Mouse (Mus musculus): Measurements from ENCODE around the gene Lsr. TPM values are rescaled to one million over a fixed set of nuclear protein-coding genes. Genes with fewer than 3 reads are reported as not detected.
"Not testable (repeated sequence)": the region's sequence is repeated elsewhere in the genome, so short reads cannot be mapped to it uniquely, and the experiment has no call there.

The Lsr gene
- polyA plus RNA-seq, 1 experiment = 7.5 TPM

DNA sequence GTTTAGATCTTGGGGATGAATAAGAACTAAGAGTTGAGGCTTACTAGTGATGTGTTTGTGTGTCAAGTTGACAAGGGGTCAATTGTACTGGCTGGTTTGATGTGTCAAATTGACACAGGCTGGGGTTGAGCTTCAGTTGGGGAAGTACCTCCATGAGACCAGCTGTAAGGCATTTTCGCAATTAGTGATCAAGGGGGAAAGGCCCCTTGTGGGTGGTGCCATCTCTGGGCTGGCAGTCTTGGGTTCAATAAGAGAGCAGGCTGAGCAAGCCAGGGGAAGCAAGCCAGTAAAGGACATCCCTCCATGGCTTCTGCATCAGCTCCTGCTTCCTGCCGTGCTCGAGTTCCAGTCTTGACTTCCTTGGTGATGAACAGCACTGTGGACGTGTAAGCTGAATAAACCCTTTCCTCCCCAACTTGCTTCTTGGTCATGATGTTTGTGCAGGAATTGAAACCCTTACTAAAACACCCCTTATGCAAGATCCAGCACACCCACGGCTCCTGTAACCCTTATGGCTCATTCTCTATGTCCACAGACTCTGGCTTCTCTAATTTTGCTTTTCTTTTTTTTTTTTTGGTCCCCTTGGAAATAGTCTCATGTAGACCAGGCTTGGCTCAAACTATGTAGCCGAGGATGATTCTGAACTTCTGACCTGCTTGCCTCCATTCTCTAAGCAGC is 37.7 kb downstream of the Lsr start:
- H3K27me3 ChIP-seq (ENCODE audit: control insufficient read depth, insufficient read depth, low read length); H3K36me3 ChIP-seq (ENCODE audit: control insufficient read depth, insufficient read depth, low read length); H3K4me1 ChIP-seq (ENCODE audit: control insufficient read depth, insufficient read depth, insufficient read length); H3K27ac ChIP-seq (ENCODE audit: insufficient read depth, low read length); H3K4me3 ChIP-seq (ENCODE audit: extremely low read depth, insufficient read depth, insufficient read length); DNase-seq (ENCODE audit: low read depth in 1 of 2, low spot score in 2 of 2): not testable (repeated sequence)
- WGBS = 54% methylated on average over 6 of the region's 6 CpGs

DNA sequence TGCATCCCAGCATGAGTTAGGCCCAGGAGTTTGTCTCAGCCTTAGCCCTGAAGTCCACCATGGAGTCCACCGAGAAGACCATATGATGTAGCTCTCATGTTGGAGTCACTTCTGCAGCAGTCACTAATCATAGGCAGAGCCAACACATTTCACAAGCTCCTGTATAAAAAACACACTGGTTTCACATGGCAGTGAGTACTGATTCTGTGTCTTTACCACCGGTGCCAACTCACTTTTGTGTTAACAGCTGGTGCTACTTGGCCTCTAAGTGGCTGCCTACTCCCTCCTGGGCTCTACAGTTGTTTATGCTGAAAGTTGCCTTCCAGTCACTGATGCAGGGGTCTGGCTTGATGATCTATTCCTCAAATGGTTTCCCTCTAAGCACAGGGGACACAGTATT is 48.7 kb downstream of the Lsr start, which contains the start of gene Hamp2:
Hamp2 (minus strand) TSS at position 101 of the 400 bp plus-strand sequence.
- not testable (repeated sequence) for H3K4me3 ChIP-seq (ENCODE audit: extremely low read depth, insufficient read depth, insufficient read length); DNase-seq (ENCODE audit: low read depth in 1 of 2, low spot score in 2 of 2); H3K27me3 ChIP-seq (ENCODE audit: control insufficient read depth, insufficient read depth, low read length); H3K4me1 ChIP-seq (ENCODE audit: control insufficient read depth, insufficient read depth, insufficient read length); H3K36me3 ChIP-seq (ENCODE audit: control insufficient read depth, insufficient read depth, low read length); H3K27ac ChIP-seq (ENCODE audit: insufficient read depth, low read length)
- 89% methylated on average over 2 of the region's 2 CpGs for WGBS

DNA sequence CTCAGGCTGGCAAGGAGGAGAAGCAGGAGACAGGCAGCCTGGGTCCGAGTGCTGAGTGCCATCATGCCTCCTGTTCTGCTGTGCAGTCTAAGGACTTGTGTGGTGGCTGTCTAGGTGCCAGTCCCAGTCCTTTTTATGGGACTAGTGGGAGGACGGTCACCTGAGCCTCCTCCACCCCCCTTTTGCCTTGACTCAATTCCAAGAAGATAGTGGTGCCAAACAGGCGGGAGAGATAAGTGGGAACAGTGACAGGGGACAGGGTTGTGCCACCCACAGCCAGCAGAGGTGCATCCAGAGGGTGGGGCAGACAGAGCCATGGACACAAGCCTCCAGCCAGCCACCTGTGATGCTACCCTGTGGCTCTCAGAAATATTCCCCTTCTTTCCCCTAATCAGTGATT is 49.2 kb downstream of the Lsr start:
- TF ChIP-seq CTCF (IDR thresholded peaks at IDR 0.05; ENCODE audit: extremely low read depth, insufficient read depth, insufficient read length, insufficient replicate concordance) = no peak
- no peak for TF ChIP-seq POLR2A (IDR thresholded peaks at IDR 0.05; ENCODE audit: low read depth, low read length)
- 61% methylated on average over 3 of the region's 3 CpGs for WGBS

DNA sequence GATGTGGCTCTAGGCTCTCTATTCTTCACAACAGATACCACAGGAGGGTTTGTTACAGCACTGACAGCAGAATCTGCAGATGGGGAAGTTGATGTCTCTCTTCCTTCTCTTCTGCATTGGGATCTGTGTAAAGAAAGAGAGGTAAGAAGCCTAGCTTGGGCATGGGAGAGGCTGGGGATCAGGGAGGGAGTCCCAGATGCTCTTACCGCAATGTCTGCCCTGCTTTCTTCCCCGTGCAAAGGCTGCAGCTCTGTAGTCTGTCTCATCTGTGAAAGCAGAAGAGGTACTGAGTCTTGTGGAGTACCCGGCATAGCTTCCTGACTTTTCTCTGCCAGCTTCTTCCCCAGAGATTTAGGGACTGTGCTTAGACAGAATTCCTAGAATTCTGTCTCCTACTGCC is 50.8 kb downstream of the Lsr start:
- H3K27ac ChIP-seq (ENCODE audit: insufficient read depth, low read length); H3K36me3 ChIP-seq (ENCODE audit: control insufficient read depth, insufficient read depth, low read length); H3K27me3 ChIP-seq (ENCODE audit: control insufficient read depth, insufficient read depth, low read length); H3K4me1 ChIP-seq (ENCODE audit: control insufficient read depth, insufficient read depth, insufficient read length); DNase-seq (ENCODE audit: low read depth in 1 of 2, low spot score in 2 of 2); H3K4me3 ChIP-seq (ENCODE audit: extremely low read depth, insufficient read depth, insufficient read length): not testable (repeated sequence)
- WGBS = 32% methylated on average over 3 of the region's 3 CpGs

More for the DNA sequence above, 49.2 kb downstream of the Lsr start:
- Histone ChIP-seq H3K27ac (ENCODE audit: insufficient read depth, low read length) (no peak overlapping the region), H3K36me3 (ENCODE audit: control insufficient read depth, insufficient read depth, low read length) (no peaks in the 10 kb centered on the region), H3K4me3 (ENCODE audit: extremely low read depth, insufficient read depth, insufficient read length) (no peak overlapping the region), H3K27me3 (ENCODE audit: control insufficient read depth, insufficient read depth, low read length) (no peaks in the 10 kb centered on the region), H3K4me1 (ENCODE audit: control insufficient read depth, insufficient read depth, insufficient read length) (no peaks in the 10 kb centered on the region)
- no peak for DNase-seq (ENCODE audit: low read depth in 1 of 2, low spot score in 2 of 2)

DNA sequence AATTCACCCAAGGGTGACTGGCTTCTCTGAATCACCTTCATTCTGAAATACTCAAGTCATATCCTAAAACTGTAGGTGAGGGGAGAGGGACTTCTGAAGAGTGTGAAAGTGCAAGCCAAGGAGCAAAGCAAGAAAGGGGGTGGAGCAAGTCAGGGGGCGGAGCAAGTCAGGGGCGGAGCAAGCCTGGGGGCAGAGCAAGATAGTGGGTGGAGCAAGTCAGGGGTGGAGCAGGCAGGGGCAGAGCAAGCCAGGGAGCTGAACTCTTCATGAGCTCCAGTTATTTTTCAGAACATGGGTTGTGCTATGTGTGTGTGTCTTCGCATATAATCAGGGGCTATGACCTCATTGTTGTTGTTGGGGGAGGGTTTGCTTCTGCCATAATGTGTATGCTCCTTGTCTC is 53.0 kb downstream of the Lsr start:
- WGBS = 63% methylated on average over 3 of the region's 3 CpGs
- Histone ChIP-seq H3K27me3 (ENCODE audit: control insufficient read depth, insufficient read depth, low read length) (no peaks in the 10 kb centered on the region), H3K4me1 (ENCODE audit: control insufficient read depth, insufficient read depth, insufficient read length) (no peaks in the 10 kb centered on the region; the same call in 1 of the 2 replicates), H3K27ac (ENCODE audit: insufficient read depth, low read length) (no peak overlapping the region), H3K4me3 (ENCODE audit: extremely low read depth, insufficient read depth, insufficient read length) (no peak overlapping the region), H3K36me3 (ENCODE audit: control insufficient read depth, insufficient read depth, low read length) (no peaks in the 10 kb centered on the region)
- no peak for DNase-seq (ENCODE audit: low read depth in 1 of 2, low spot score in 2 of 2)
- TF ChIP-seq CTCF (IDR thresholded peaks at IDR 0.05; ENCODE audit: extremely low read depth, insufficient read depth, insufficient read length, insufficient replicate concordance) (no peak), POLR2A (IDR thresholded peaks at IDR 0.05; ENCODE audit: low read depth, low read length) (no peak)

DNA sequence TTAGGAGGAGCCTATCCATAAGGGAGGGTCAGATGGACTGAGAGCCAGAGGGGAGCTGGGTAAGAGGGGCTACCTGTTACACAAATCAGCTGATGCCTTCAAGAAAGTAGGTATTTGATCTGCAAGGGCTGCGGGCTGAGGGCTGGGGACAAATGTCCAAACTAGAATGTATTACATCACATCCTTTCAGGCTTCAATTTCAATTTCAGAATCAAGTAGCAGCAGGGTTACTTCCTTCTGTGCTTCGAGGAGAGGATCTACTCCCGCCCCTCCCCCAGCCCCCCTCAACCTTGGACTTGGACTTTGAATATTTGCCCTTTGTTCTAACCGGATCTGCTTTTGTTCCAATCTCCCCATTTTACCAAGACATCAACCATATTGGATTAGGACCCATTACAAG is 56.0 kb downstream of the Lsr start:
- DNase-seq (ENCODE audit: low read depth in 1 of 2, low spot score in 2 of 2) = no peak
- WGBS = 20% methylated on average over 4 of the region's 4 CpGs
- no peaks in the 10 kb centered on the region for H3K36me3 ChIP-seq (ENCODE audit: control insufficient read depth, insufficient read depth, low read length)
- no peak overlapping the region for H3K4me3 ChIP-seq (ENCODE audit: extremely low read depth, insufficient read depth, insufficient read length)
- TF ChIP-seq CTCF (IDR thresholded peaks at IDR 0.05; ENCODE audit: extremely low read depth, insufficient read depth, insufficient read length, insufficient replicate concordance) (no peak), POLR2A (IDR thresholded peaks at IDR 0.05; ENCODE audit: low read depth, low read length) (no peak)
- no peaks in the 10 kb centered on the region for H3K27me3 ChIP-seq (ENCODE audit: control insufficient read depth, insufficient read depth, low read length)
- H3K27ac ChIP-seq (ENCODE audit: insufficient read depth, low read length) = no peak overlapping the region
- H3K4me1 ChIP-seq (ENCODE audit: control insufficient read depth, insufficient read depth, insufficient read length) = no peaks in the 10 kb centered on the region; the same call in 1 of the 2 replicates

DNA sequence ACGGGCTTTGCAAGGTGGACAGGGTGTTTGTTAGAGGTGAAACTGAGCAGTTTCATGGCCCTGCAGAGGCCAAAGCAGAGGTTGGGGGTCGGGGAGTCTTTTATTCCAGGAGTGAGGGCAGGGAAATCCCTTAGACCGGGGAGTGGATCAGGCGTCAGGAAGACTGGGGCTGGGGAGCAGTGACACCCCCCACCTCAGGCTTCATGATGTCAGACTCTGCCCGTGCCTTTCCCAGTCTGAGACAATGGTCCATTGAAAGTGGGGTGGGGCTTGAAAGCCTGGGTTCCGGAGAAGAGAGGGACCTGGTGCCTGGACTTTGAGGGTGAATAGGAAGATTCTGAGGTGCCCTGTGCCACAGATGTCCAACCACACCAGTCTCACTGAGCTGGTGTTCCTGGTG is 56.6 kb downstream of the Lsr start:
- H3K36me3 ChIP-seq (ENCODE audit: control insufficient read depth, insufficient read depth, low read length) = no peaks in the 10 kb centered on the region
- no peaks in the 10 kb centered on the region; the same call in 1 of the 2 replicates for H3K4me1 ChIP-seq (ENCODE audit: control insufficient read depth, insufficient read depth, insufficient read length)
- H3K27ac ChIP-seq (ENCODE audit: insufficient read depth, low read length) = no peak overlapping the region
- TF ChIP-seq CTCF (IDR thresholded peaks at IDR 0.05; ENCODE audit: extremely low read depth, insufficient read depth, insufficient read length, insufficient replicate concordance) (no peak), POLR2A (IDR thresholded peaks at IDR 0.05; ENCODE audit: low read depth, low read length) (no peak)
- no peaks in the 10 kb centered on the region for H3K27me3 ChIP-seq (ENCODE audit: control insufficient read depth, insufficient read depth, low read length)
- DNase-seq (ENCODE audit: low read depth in 1 of 2, low spot score in 2 of 2) = no peak
- H3K4me3 ChIP-seq (ENCODE audit: extremely low read depth, insufficient read depth, insufficient read length) = no peak overlapping the region
- 77% methylated on average over 6 of the region's 6 CpGs for WGBS
